Mouse (Mus musculus): ENCODE measurements around the gene Ptpre. TPM values are rescaled to one million over a fixed set of nuclear protein-coding genes. Genes with fewer than 3 reads are reported as not detected.
"Not testable (repeated sequence)": the region's sequence is repeated elsewhere in the genome, so short reads cannot be mapped to it uniquely, and the experiment has no call there.

The Ptpre gene
- polyA plus RNA-seq, 1 experiment from 2014 or later: 0.75 TPM

GRCm38 (mm10) chr7:135575319-135576069 is 38.2 kb downstream of the Ptpre start:
- WGBS: 70% methylated on average over 7 of the region's 7 CpGs
- not testable (repeated sequence) for H3K9me3 ChIP-seq (ENCODE audit: control insufficient read depth, low read length); DNase-seq (ENCODE audit: low spot score); H3K9ac ChIP-seq (ENCODE audit: low read length); H3K27me3 ChIP-seq (ENCODE audit: control insufficient read depth, insufficient read depth, low read length); H3K27ac ChIP-seq (replicated peaks; ENCODE audit: low read depth, low read length); H3K4me3 ChIP-seq (ENCODE audit: low read depth, low read length); H3K4me1 ChIP-seq (ENCODE audit: control insufficient read depth, insufficient read depth, low read length); ATAC-seq (ENCODE audit: insufficient number of reproducible peaks, low FRiP score, low TSS enrichment, low read depth); H3K4me2 ChIP-seq (ENCODE audit: low read depth, severe bottlenecking); H3K36me3 ChIP-seq (ENCODE audit: control insufficient read depth, insufficient read depth, low read length)

GRCm38 (mm10) chr7:135576329-135576728 is 39.0 kb downstream of the Ptpre start:
- H3K27ac ChIP-seq (replicated peaks; ENCODE audit: low read depth, low read length): no peak overlapping the region
- H3K9me3 ChIP-seq (ENCODE audit: control insufficient read depth, low read length): no peaks in the 10 kb centered on the region
- no peaks in the 10 kb centered on the region for H3K27me3 ChIP-seq (ENCODE audit: control insufficient read depth, insufficient read depth, low read length)
- H3K4me3 ChIP-seq (ENCODE audit: low read depth, low read length): no peak overlapping the region
- DNase-seq (ENCODE audit: low spot score): no peak
- H3K36me3 ChIP-seq (ENCODE audit: control insufficient read depth, insufficient read depth, low read length): no peaks in the 10 kb centered on the region
- no peak overlapping the region for H3K4me2 ChIP-seq (ENCODE audit: low read depth, severe bottlenecking)
- H3K9ac ChIP-seq (ENCODE audit: low read length): no peak overlapping the region
- ATAC-seq (ENCODE audit: insufficient number of reproducible peaks, low FRiP score, low TSS enrichment, low read depth): no peak
- 91% methylated on average over 3 of the region's 3 CpGs for WGBS
- peaks cover 5% of the 10 kb centered on the region; the same call in 1 of the 2 replicates for H3K4me1 ChIP-seq (ENCODE audit: control insufficient read depth, insufficient read depth, low read length)

- Histone ChIP-seq H3K4me1 (ENCODE audit: control insufficient read depth, insufficient read depth, low read length) (no peaks in the 10 kb centered on the region), H3K4me3 (ENCODE audit: low read depth, low read length) (no peak overlapping the region), H3K36me3 (ENCODE audit: control insufficient read depth, insufficient read depth, low read length) (no peaks in the 10 kb centered on the region), H3K27ac (replicated peaks; ENCODE audit: low read depth, low read length) (no peak overlapping the region), H3K27me3 (ENCODE audit: control insufficient read depth, insufficient read depth, low read length) (no peaks in the 10 kb centered on the region), H3K4me2 (ENCODE audit: low read depth, severe bottlenecking) (no peak overlapping the region), H3K9ac (ENCODE audit: low read length) (no peak overlapping the region), H3K9me3 (ENCODE audit: control insufficient read depth, low read length) (no peaks in the 10 kb centered on the region)
- DNase-seq (ENCODE audit: low spot score) (no peak), ATAC-seq (ENCODE audit: insufficient number of reproducible peaks, low FRiP score, low TSS enrichment, low read depth) (no peak)
- WGBS: 83% methylated on average over 16 of the region's 16 CpGs
These were observed 41.5 kb downstream of the Ptpre start for GRCm38 (mm10) chr7:135578715-135579325.

- Histone ChIP-seq H3K9ac (ENCODE audit: low read length) (no peak overlapping the region), H3K27ac (replicated peaks; ENCODE audit: low read depth, low read length) (no peak overlapping the region)
- 82% methylated on average over 7 of the region's 7 CpGs for WGBS
These were observed 43.2 kb downstream of the Ptpre start for GRCm38 (mm10) chr7:135580306-135581091.

GRCm38 (mm10) chr7:135581128-135581527 is 43.8 kb downstream of the Ptpre start:
- H3K9me3 ChIP-seq (ENCODE audit: control insufficient read depth, low read length): no peaks in the 10 kb centered on the region
- no peak overlapping the region for H3K9ac ChIP-seq (ENCODE audit: low read length)
- ATAC-seq (ENCODE audit: insufficient number of reproducible peaks, low FRiP score, low TSS enrichment, low read depth) (no peak), DNase-seq (ENCODE audit: low spot score) (no peak)
- no peak overlapping the region for H3K4me2 ChIP-seq (ENCODE audit: low read depth, severe bottlenecking)
- no peaks in the 10 kb centered on the region for H3K4me1 ChIP-seq (ENCODE audit: control insufficient read depth, insufficient read depth, low read length)
- H3K4me3 ChIP-seq (ENCODE audit: low read depth, low read length): no peak overlapping the region
- H3K27me3 ChIP-seq (ENCODE audit: control insufficient read depth, insufficient read depth, low read length): no peaks in the 10 kb centered on the region
- WGBS: 79% methylated on average over 5 of the region's 5 CpGs
- H3K36me3 ChIP-seq (ENCODE audit: control insufficient read depth, insufficient read depth, low read length): no peaks in the 10 kb centered on the region
- no peak overlapping the region for H3K27ac ChIP-seq (replicated peaks; ENCODE audit: low read depth, low read length)

More at GRCm38 (mm10) chr7:135580306-135581091, 43.2 kb downstream of the Ptpre start:
- no peak overlapping the region for H3K4me3 ChIP-seq (ENCODE audit: low read depth, low read length)
- DNase-seq (ENCODE audit: low spot score): no peak
- H3K36me3 ChIP-seq (ENCODE audit: control insufficient read depth, insufficient read depth, low read length): no peaks in the 10 kb centered on the region
- H3K4me2 ChIP-seq (ENCODE audit: low read depth, severe bottlenecking): no peak overlapping the region
- H3K27me3 ChIP-seq (ENCODE audit: control insufficient read depth, insufficient read depth, low read length): no peaks in the 10 kb centered on the region
- H3K9me3 ChIP-seq (ENCODE audit: control insufficient read depth, low read length): no peaks in the 10 kb centered on the region
- H3K4me1 ChIP-seq (ENCODE audit: control insufficient read depth, insufficient read depth, low read length): no peaks in the 10 kb centered on the region
- ATAC-seq (ENCODE audit: insufficient number of reproducible peaks, low FRiP score, low TSS enrichment, low read depth): no peak

- no peak for ATAC-seq (ENCODE audit: insufficient number of reproducible peaks, low FRiP score, low TSS enrichment, low read depth)
- Histone ChIP-seq H3K9me3 (ENCODE audit: control insufficient read depth, low read length) (no peaks in the 10 kb centered on the region), H3K9ac (ENCODE audit: low read length) (no peak overlapping the region), H3K27me3 (ENCODE audit: control insufficient read depth, insufficient read depth, low read length) (no peaks in the 10 kb centered on the region), H3K4me1 (ENCODE audit: control insufficient read depth, insufficient read depth, low read length) (0 out of 2 replicates have a peak, but pooled peaks cover 4% of the 10 kb centered on the region), H3K4me2 (ENCODE audit: low read depth, severe bottlenecking) (no peak overlapping the region), H3K4me3 (ENCODE audit: low read depth, low read length) (no peak overlapping the region), H3K36me3 (ENCODE audit: control insufficient read depth, insufficient read depth, low read length) (no peaks in the 10 kb centered on the region), H3K27ac (replicated peaks; ENCODE audit: low read depth, low read length) (no peak overlapping the region)
- 84% methylated on average over 1 of the region's 1 CpGs for WGBS
- no peak for DNase-seq (ENCODE audit: low spot score)
These were observed 47.9 kb downstream of the Ptpre start for GRCm38 (mm10) chr7:135585125-135585687.

- WGBS: 44% methylated on average over 4 of the region's 4 CpGs
- DNase-seq (ENCODE audit: low spot score) (no peak), ATAC-seq (ENCODE audit: insufficient number of reproducible peaks, low FRiP score, low TSS enrichment, low read depth) (no peak)
- 0 out of 2 replicates have a peak, but pooled peaks cover 4% of the 10 kb centered on the region for H3K4me1 ChIP-seq (ENCODE audit: control insufficient read depth, insufficient read depth, low read length)
- H3K36me3 ChIP-seq (ENCODE audit: control insufficient read depth, insufficient read depth, low read length): no peaks in the 10 kb centered on the region
- no peak overlapping the region for H3K27ac ChIP-seq (replicated peaks; ENCODE audit: low read depth, low read length)
- H3K9me3 ChIP-seq (ENCODE audit: control insufficient read depth, low read length): no peaks in the 10 kb centered on the region
- no peak overlapping the region for H3K4me2 ChIP-seq (ENCODE audit: low read depth, severe bottlenecking)
- H3K9ac ChIP-seq (ENCODE audit: low read length): no peak overlapping the region; the same call in 1 of the 2 replicates
- H3K4me3 ChIP-seq (ENCODE audit: low read depth, low read length): no peak overlapping the region
- H3K27me3 ChIP-seq (ENCODE audit: control insufficient read depth, insufficient read depth, low read length): no peaks in the 10 kb centered on the region
These were observed 49.1 kb downstream of the Ptpre start for GRCm38 (mm10) chr7:135586402-135586801.
